Mouse (Mus musculus) granulocyte monocyte progenitor cell, adult 5-6 weeks (primary cell): ENCODE data around the gene Evpl. TPM values are rescaled to one million over a fixed set of nuclear protein-coding genes. Genes with fewer than 3 reads are reported as not detected.

Experiments
- ATAC-seq: replicated peaks from 2 replicates; pipeline ENCODE4 v1.8.0; 2016; ENCODE audit warnings: mild to moderate bottlenecking, moderate TSS enrichment, inconsistent platforms; ENCODE audit not compliant: poor library complexity, severe bottlenecking
- total RNA-seq, 2 experiments: library from RNA; stranded (forward) in 1 of 2; stranded (reverse) in 1 of 2; fragments of 200-712, 200-1000 nt in 1 of 2; fragments of >200 nt in 1 of 2; fragmentation: Nextera tagmentation in 1 of 2; gene quantifications; 2 replicates each; pipeline ENCODE4 v1.2.3; 2014 to 2017

Evpl gene
- total RNA-seq, 2 experiments from 2014 or later, result 0.13 to 1.7 TPM

- ATAC-seq, result no peak
Measured at GRCm38 (mm10) chr11:116216549-116216948, 21.3 kb downstream of the Evpl start.

GRCm38 (mm10) chr11:116215991-116216390, 21.9 kb downstream of the Evpl start:
- no peak for ATAC-seq

- ATAC-seq, result no peak
Measured at GRCm38 (mm10) chr11:116215181-116215580, 22.7 kb downstream of the Evpl start.

GRCm38 (mm10) chr11:116213877-116214510, 23.9 kb downstream of the Evpl start:
- ATAC-seq, result no peak

GRCm38 (mm10) chr11:116212847-116213246, 25.0 kb downstream of the Evpl start:
- no peak for ATAC-seq

GRCm38 (mm10) chr11:116210696-116211095, 27.2 kb downstream of the Evpl start:
- ATAC-seq, result no peak

- no peak for ATAC-seq
Measured at GRCm38 (mm10) chr11:116209257-116209656, 28.6 kb downstream of the Evpl start.

GRCm38 (mm10) chr11:116208660-116209059, 29.2 kb downstream of the Evpl start:
- no peak for ATAC-seq

GRCm38 (mm10) chr11:116206678-116207077, 31.2 kb downstream of the Evpl start:
- no peak for ATAC-seq

- no peak for ATAC-seq
Measured at GRCm38 (mm10) chr11:116203150-116203549, 34.7 kb downstream of the Evpl start.

GRCm38 (mm10) chr11:116201151-116201550, 36.7 kb downstream of the Evpl start:
- ATAC-seq, result no peak

- peak; percentile 89 for ATAC-seq
Measured at GRCm38 (mm10) chr11:116198639-116199531, 39.0 kb downstream of the Evpl start, which contains the start of the genes Ten1 and Acox1. Ten1 (plus strand) TSS chr11:116198855. Acox1 (minus strand) TSS chr11:116199045.

GRCm38 (mm10) chr11:116198132-116198531, 39.7 kb downstream of the Evpl start:
- no peak for ATAC-seq

GRCm38 (mm10) chr11:116197584-116197906, 40.3 kb downstream of the Evpl start:
- no peak for ATAC-seq

- no peak for ATAC-seq
Measured at GRCm38 (mm10) chr11:116196866-116197583, 40.9 kb downstream of the Evpl start.

- ATAC-seq, result no peak
Measured at GRCm38 (mm10) chr11:116196336-116196735, 41.5 kb downstream of the Evpl start.

- peak; percentile 30 for ATAC-seq
Measured at GRCm38 (mm10) chr11:116195252-116195651, 42.6 kb downstream of the Evpl start.

- no peak for ATAC-seq
Measured at GRCm38 (mm10) chr11:116194619-116195018, 43.3 kb downstream of the Evpl start.

GRCm38 (mm10) chr11:116187226-116187930, 50.5 kb downstream of the Evpl start:
- no peak for ATAC-seq

- ATAC-seq, result no peak
Measured at GRCm38 (mm10) chr11:116186360-116186759, 51.5 kb downstream of the Evpl start.
